Mouse (Mus musculus) C2C12 (cell line): Measurements from ENCODE around the gene Fam3c. TPM values are rescaled to one million over a fixed set of nuclear protein-coding genes. Genes with fewer than 3 reads are reported as not detected.

Experiments used
- H3K27me3 ChIP-seq: one replicate; pipeline ENCODE4 v1.6.1; 2011; ENCODE audit not compliant: control insufficient read depth, insufficient read depth, insufficient read length
- H3K36me3 ChIP-seq: one replicate; pipeline ENCODE4 v1.6.1; 2011; ENCODE audit not compliant: control insufficient read depth, insufficient read depth
- H3K4me3 ChIP-seq: one replicate; pipeline ENCODE4 v1.5.1; 2011; ENCODE audit warnings: mild to moderate bottlenecking, control low read depth; ENCODE audit not compliant: poor library complexity, insufficient read depth, severe bottlenecking
- H3K79me2 ChIP-seq: one replicate; pipeline ENCODE4 v1.6.1; 2011; ENCODE audit not compliant: control insufficient read depth, insufficient read depth
- H3K79me3 ChIP-seq: one replicate; pipeline ENCODE4 v1.6.1; 2011; ENCODE audit warnings: low read depth, control low read depth
- H3ac ChIP-seq: one replicate; pipeline ENCODE3; 2011; ENCODE audit warnings: low read depth; ENCODE audit not compliant: control insufficient read depth, insufficient read length
- CEBPB ChIP-seq: IDR thresholded peaks from one replicate; pipeline ENCODE4 v1.6.1; 2011; ENCODE audit warnings: low read depth, mild to moderate bottlenecking, control low read depth, moderate library complexity
- CTCF ChIP-seq: IDR thresholded peaks from one replicate; pipeline ENCODE4 v1.5.1; 2011; ENCODE audit not compliant: control insufficient read depth, insufficient read depth, insufficient read length
- FOSL1 ChIP-seq: IDR thresholded peaks from one replicate; pipeline ENCODE4 v1.8.0; 2011; ENCODE audit warnings: mild to moderate bottlenecking, low read length; ENCODE audit not compliant: poor library complexity, insufficient read depth, severe bottlenecking
- MAX ChIP-seq: IDR thresholded peaks from one replicate; pipeline ENCODE4 v1.6.1; 2011; ENCODE audit warnings: mild to moderate bottlenecking, control low read depth
- MYOD1 ChIP-seq: IDR thresholded peaks from one replicate; pipeline ENCODE4 v1.6.1; 2011; ENCODE audit warnings: low read depth; ENCODE audit not compliant: control insufficient read depth, insufficient read length
- MYOG ChIP-seq: IDR thresholded peaks from one replicate; pipeline ENCODE4 v1.6.1; 2011; ENCODE audit not compliant: control insufficient read depth, insufficient read length; ENCODE audit errors: extremely low read depth
- USF1 ChIP-seq: IDR thresholded peaks from one replicate; pipeline ENCODE4 v1.6.1; 2011; ENCODE audit warnings: low read depth, mild to moderate bottlenecking, control low read depth, moderate library complexity
- polyA plus RNA-seq: library from polyadenylated mRNA; unstranded; fragments of >200 nt; fragmentation: generic; extraction: Trizol; gene quantifications from one replicate; pipeline ENCODE4 v1.2.1, GENCODE M21; 2012; ENCODE audit warnings: missing spikeins

The Fam3c gene
- polyA plus RNA-seq, 1 experiment: 19.0 TPM

DNA sequence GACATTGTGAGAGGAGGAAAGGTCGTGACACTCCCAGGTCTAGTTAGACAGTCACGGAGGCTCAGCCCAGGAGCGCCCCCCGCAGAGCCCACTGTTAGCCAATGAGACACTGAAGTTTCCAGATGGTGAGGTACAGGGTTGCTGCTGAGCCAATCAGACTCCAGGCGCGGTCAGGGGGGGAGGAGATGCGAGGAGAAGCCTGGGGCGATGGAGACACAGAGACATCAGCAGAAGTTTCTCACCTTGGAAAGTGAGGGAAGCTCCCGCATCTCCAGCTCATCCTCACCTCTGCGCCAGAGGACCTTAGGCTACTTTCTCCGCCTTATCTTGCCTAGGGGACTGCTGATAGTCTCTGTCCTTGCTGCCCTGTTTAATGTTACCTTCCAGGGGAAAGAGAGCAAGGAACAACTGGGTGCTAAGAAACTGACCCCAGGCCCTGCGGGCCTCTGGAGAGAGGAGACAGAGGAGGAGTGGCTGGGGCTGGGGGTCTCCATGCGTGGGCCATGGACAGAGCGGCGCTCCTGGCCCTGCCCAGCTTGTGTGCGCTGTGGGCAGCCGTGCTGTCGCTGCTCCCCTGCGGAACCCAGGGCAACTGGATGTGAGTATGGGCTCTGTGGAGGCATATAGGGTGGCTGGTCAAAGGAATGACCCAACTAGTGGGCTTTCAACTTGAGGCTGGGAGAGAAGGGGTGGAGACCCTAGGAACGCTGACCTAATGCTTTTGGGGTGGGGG, 67.9 kb downstream of the Fam3c start, which contains the start of gene Wnt16:
TSS of gene Wnt16 (plus strand) at position 224 of the 733 bp plus-strand sequence.
- H3K79me3 ChIP-seq: no peaks in the 10 kb centered on the region
- no peaks in the 10 kb centered on the region for H3K36me3 ChIP-seq
- no peak within 1 kb of the TSS for H3ac ChIP-seq
- H3K79me2 ChIP-seq: no peaks in the 10 kb centered on the region
- TF ChIP-seq MYOD1 (no peak), MYOG (no peak), USF1 (no peak), MAX (no peak), CTCF (no peak), FOSL1 (no peak), CEBPB (no peak)
- H3K4me3 ChIP-seq: no peak within 1 kb of the TSS
- H3K27me3 ChIP-seq: no peaks in the 10 kb centered on the region

DNA sequence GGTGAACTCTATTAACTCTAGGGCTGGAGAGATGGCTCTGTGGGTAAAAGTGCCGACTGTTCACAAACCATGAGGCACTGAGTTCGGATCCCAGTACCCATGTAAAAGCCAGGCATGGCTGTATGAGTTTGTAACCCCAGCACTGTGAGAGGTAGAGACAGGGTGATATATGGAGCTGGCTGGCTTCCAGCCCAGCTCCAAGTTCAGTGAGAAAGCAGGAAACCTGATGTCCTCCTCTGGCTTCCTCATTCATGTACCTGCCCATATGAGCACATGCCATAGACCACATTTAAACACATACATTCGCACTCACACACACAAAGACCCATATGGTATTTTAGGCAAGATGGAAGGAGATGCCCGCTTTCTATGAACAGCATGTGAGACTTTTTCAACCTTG, 73.6 kb downstream of the Fam3c start:
- no peaks in the 10 kb centered on the region for H3K27me3 ChIP-seq
- TF ChIP-seq CEBPB (no peak), MYOD1 (no peak), MAX (no peak), USF1 (no peak), MYOG (no peak), FOSL1 (no peak), CTCF (no peak)

GRCm38 (mm10) chr6:22280217-22280861, 75.7 kb downstream of the Fam3c start:
- no peak overlapping the region for H3K4me3 ChIP-seq

More for the DNA sequence above, 73.6 kb downstream of the Fam3c start:
- H3K36me3 ChIP-seq: no peaks in the 10 kb centered on the region
- H3ac ChIP-seq: no peak overlapping the region
- no peaks in the 10 kb centered on the region for H3K79me2 ChIP-seq
- H3K79me3 ChIP-seq: no peaks in the 10 kb centered on the region
- H3K4me3 ChIP-seq: no peak overlapping the region

GRCm38 (mm10) chr6:22277941-22278340, 78.1 kb downstream of the Fam3c start:
- Histone ChIP-seq H3K36me3 (no peaks in the 10 kb centered on the region), H3K27me3 (no peaks in the 10 kb centered on the region), H3K4me3 (no peak overlapping the region), H3K79me2 (no peaks in the 10 kb centered on the region), H3ac (no peak overlapping the region), H3K79me3 (no peaks in the 10 kb centered on the region)
- TF ChIP-seq MYOD1 (no peak), MAX (no peak), USF1 (no peak), FOSL1 (no peak), CEBPB (no peak), CTCF (no peak), MYOG (no peak)

More at GRCm38 (mm10) chr6:22280217-22280861, 75.7 kb downstream of the Fam3c start:
- Histone ChIP-seq H3K36me3 (no peaks in the 10 kb centered on the region), H3K79me3 (no peaks in the 10 kb centered on the region), H3ac (no peak overlapping the region), H3K27me3 (no peaks in the 10 kb centered on the region), H3K79me2 (no peaks in the 10 kb centered on the region)
- TF ChIP-seq MYOG: no peak
- peak; percentile 16 for TF ChIP-seq MAX
- peak; percentile 47 for TF ChIP-seq MYOD1
- peak; percentile 84 for TF ChIP-seq CEBPB
- no peak for TF ChIP-seq FOSL1
- TF ChIP-seq USF1: peak; percentile 48
- no peak for TF ChIP-seq CTCF

DNA sequence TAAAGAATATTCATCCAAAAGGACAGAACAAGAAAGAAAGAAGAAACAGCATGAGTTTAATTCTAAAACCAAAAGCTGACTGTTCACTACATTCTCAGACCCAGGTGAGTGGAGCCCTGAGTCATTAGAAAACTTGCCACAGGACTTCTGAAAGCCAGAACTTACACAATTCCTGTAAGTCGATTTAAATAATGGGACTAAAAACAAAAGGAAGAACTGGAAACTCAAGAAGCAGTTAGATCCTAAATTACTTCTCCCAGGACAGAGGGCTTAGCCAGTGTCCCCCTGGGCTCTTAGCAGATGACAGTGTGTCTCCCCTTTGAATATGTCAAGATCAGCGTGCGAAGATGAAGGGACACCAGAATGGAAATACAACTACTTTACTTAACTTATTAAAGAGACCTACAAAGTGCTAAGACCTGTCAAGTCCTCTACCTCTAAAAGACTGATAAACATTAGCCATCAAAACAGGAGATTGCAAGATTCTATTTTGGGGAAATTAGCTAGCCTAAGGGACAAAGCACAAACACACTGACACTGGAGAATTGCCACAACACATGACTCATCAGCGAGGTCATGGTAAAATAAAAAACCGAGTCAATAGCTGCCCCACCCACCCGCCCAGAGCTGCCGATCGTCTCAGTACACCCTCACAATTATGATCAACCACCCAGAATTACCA, 86.1 kb downstream of the Fam3c start:
- Histone ChIP-seq H3K27me3 (no peaks in the 10 kb centered on the region), H3K36me3 (no peaks in the 10 kb centered on the region), H3K4me3 (no peak overlapping the region), H3ac (no peak overlapping the region), H3K79me3 (no peaks in the 10 kb centered on the region), H3K79me2 (no peaks in the 10 kb centered on the region)
- no peak for TF ChIP-seq CEBPB
- TF ChIP-seq MYOG: no peak
- no peak for TF ChIP-seq MAX
